Mouse (Mus musculus) hindbrain, embryonic 12.5 days (tissue): ENCODE data around the gene Fibp. TPM values are rescaled to one million over a fixed set of nuclear protein-coding genes. Genes with fewer than 3 reads are reported as not detected.
A peak's percentile ranks its signal among the peaks of the same experiment; 100 is the strongest.

Source experiments
- ATAC-seq: fragments of 200-750 bp; cut with Nextera tagmentation; 2 replicates; pipeline ENCODE4 v1.8.0; 2017; ENCODE audit warnings: moderate TSS enrichment; ENCODE audit not compliant: low FRiP score
- H3K27ac ChIP-seq: fragments of 300-500 bp; sonication (generic); 2 replicates; pipeline ENCODE4 v1.5.1; 2016; ENCODE audit warnings: mild to moderate bottlenecking
- H3K27me3 ChIP-seq: fragments of 300-500 bp; sonication (generic); 2 replicates; pipeline ENCODE4 v1.6.1; 2016; ENCODE audit warnings: mild to moderate bottlenecking
- H3K36me3 ChIP-seq: fragments of 300-500 bp; sonication (generic); 2 replicates; pipeline ENCODE4 v1.6.1; 2016; ENCODE audit warnings: mild to moderate bottlenecking
- H3K4me1 ChIP-seq: fragments of 300-500 bp; sonication (generic); 2 replicates; pipeline ENCODE4 v1.6.1; 2016
- H3K4me2 ChIP-seq: fragments of 300-500 bp; sonication (generic); replicated peaks from 2 replicates; pipeline ENCODE4 v1.6.1; 2016; ENCODE audit warnings: mild to moderate bottlenecking
- H3K4me3 ChIP-seq: fragments of 300-500 bp; sonication (generic); 2 replicates; pipeline ENCODE4 v1.5.1; 2016; ENCODE audit warnings: mild to moderate bottlenecking
- H3K9ac ChIP-seq: fragments of 300-500 bp; sonication (generic); 2 replicates; pipeline ENCODE4 v1.6.1; 2016; ENCODE audit warnings: mild to moderate bottlenecking, moderate library complexity
- H3K9me3 ChIP-seq: fragments of 300-500 bp; sonication (generic); replicated peaks from 2 replicates; pipeline ENCODE4 v1.6.1; 2016; ENCODE audit warnings: mild to moderate bottlenecking
- WGBS: fragments of 180-500 bp; shearing (Covaris S2); methylation state at CpG from one replicate; pipeline ENCODE4 v1.1.7; 2016; 5-methylcytosine and 5-hydroxymethylcytosine counted together
- polyA plus RNA-seq: library from polyadenylated mRNA; unstranded; fragments of >200 nt; fragmentation: Nextera tagmentation; extraction: Ambion mirVana; gene quantifications from 2 replicates; pipeline ENCODE4 v1.2.1, GENCODE M21; 2016

Gene Fibp
- polyA plus RNA-seq, 1 experiment from 2014 or later: 144 TPM

DNA sequence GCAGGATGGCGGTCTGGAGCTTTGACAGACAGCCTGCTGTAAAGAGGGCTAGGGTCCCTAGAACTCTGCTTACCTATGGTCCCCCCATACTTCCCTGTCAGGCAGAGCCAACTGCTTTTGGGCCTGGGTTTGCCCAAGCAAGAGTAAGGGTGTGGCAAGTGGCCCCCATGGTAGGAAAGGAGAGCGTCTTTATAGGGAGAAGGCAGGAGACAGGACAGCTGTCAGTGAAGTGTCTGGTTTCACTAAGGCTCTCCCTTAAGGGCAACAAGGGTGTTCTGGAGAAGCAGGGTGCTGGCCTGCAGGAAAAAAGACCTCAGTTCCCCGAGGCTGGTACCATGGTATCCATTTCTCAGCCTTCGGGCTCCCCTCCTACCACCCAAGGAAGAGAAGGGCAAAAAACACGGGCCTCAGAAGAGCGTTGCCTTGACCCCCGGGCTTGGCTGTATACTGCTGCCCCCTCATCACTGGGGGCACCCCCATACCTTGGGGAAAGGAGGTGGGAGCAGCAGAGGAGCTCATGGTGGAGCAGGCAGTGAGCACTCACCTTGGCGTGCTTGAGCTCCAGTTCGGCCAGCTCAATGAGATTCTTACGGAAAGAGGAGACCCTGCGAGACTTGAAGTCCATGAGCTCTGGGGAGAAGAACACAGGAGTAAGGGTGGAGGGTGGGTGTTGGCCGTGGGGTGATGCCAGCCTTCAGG lies 35.1 kb downstream of the Fibp start:
- peaks cover 62% of the 10 kb centered on the region for H3K36me3 ChIP-seq
- H3K9me3 ChIP-seq: no peaks in the 10 kb centered on the region
- H3K9ac ChIP-seq: no peak overlapping the region
- no peaks in the 10 kb centered on the region for H3K27me3 ChIP-seq
- no peak overlapping the region for H3K27ac ChIP-seq
- no peak for ATAC-seq
- WGBS: 86% methylated on average over 12 of the region's 12 CpGs
- H3K4me3 ChIP-seq: no peak overlapping the region
- no peak overlapping the region for H3K4me2 ChIP-seq
- peaks cover 13% of the 10 kb centered on the region for H3K4me1 ChIP-seq

DNA sequence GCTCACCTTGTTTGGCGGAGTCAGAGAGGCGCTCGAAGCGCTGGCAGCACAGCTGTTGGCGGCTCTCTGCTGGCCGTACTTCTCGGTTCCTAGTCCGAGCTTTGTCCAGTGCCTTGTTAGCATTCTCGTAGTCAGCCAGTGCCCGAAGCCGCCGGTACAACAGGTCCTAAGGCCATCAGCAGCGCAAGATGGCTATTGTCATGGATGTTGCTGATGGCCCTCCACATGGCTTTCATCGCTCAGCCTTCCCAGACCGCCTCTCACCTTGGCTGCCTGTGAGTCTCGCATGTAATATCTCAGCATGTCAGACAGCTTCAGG lies 35.6 kb downstream of the Fibp start:
- no peak overlapping the region for H3K27ac ChIP-seq

DNA sequence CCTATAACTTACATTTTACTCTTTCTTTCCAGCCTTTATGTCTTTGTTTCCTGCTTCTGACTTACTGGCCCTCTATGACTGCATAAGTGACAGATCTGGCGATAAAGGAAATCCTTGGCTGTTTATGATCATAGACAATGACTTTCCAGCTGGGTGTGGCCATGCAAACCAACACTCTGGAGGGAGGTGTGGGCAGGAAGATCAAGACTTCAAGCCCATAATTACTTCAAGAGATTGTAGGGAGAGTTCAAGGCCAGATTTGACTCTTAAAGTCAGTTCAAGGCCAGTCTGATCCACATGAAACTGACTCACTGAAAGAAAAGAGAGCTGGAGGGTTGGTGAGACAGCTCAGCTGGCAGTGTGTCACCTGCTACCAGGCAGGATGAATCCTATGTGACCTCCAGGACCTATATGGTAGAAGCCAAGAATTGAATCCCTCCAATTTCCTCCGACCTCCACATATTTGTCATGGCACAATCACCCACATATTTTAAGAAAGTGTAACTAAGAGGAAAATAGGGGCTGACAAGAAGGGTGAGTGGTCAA lies 40.0 kb downstream of the Fibp start:
- Histone ChIP-seq H3K9me3 (no peaks in the 10 kb centered on the region), H3K27me3 (0 out of 2 replicates have a peak, but pooled peaks cover 4% of the 10 kb centered on the region)
- WGBS: 92% methylated on average over 2 of the region's 2 CpGs

More for the DNA sequence above, 35.6 kb downstream of the Fibp start:
- Histone ChIP-seq H3K4me2 (no peak overlapping the region), H3K4me3 (no peak overlapping the region), H3K9ac (no peak overlapping the region), H3K4me1 (peaks cover 13% of the 10 kb centered on the region), H3K9me3 (no peaks in the 10 kb centered on the region), H3K36me3 (peaks cover 62% of the 10 kb centered on the region), H3K27me3 (no peaks in the 10 kb centered on the region)
- 83% methylated on average over 16 of the region's 16 CpGs for WGBS
- ATAC-seq: no peak

DNA sequence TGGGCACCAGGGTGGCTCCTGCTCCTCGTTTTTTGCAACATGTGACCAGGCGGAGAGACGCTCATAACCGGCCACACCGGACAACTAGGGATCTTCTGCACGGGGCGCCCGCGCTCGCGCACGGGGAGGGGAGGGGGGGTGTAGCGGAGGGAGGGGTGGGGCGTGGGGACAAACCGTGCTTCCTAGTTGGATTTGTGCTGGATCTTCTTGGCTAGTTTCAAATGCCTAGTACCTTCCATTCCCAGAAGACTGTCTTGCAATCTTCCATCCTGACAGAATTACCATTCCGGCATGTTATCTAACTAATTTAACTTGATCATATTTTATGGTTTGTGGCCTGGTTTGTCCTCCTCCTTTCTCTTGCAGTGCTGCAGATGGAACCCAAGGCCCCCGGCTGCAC lies 43.3 kb downstream of the Fibp start, which contains the start of gene 1700020D05Rik:
TSS of gene 1700020D05Rik (minus strand) at position 101 of the 400 bp plus-strand sequence.
- no peak for ATAC-seq
- Histone ChIP-seq H3K27me3 (0 out of 2 replicates have a peak, but pooled peaks cover 4% of the 10 kb centered on the region), H3K9me3 (no peaks in the 10 kb centered on the region), H3K4me1 (no peaks in the 10 kb centered on the region), H3K9ac (no peak within 1 kb of the TSS), H3K36me3 (peaks cover 7% of the 10 kb centered on the region; the same call in 1 of the 2 replicates), H3K4me2 (no peak within 1 kb of the TSS), H3K4me3 (no peak within 1 kb of the TSS), H3K27ac (no peak within 1 kb of the TSS)
- WGBS: 57% methylated on average over 17 of the region's 17 CpGs

More for the DNA sequence above, 40.0 kb downstream of the Fibp start:
- Histone ChIP-seq H3K9ac (no peak overlapping the region), H3K36me3 (peaks cover 36% of the 10 kb centered on the region), H3K4me3 (no peak overlapping the region), H3K4me2 (no peak overlapping the region), H3K4me1 (no peaks in the 10 kb centered on the region), H3K27ac (no peak overlapping the region)
- ATAC-seq: no peak

- peaks cover 20% of the 10 kb centered on the region for H3K4me1 ChIP-seq
- no peaks in the 10 kb centered on the region for H3K9me3 ChIP-seq
- peak; percentile 99 for ATAC-seq
- peak within 1 kb of the TSS; percentile 48 for H3K4me3 ChIP-seq
- WGBS: 2% methylated on average over 46 of the region's 47 CpGs
- H3K36me3 ChIP-seq: no peaks in the 10 kb centered on the region
- H3K27me3 ChIP-seq: no peaks in the 10 kb centered on the region
- H3K27ac ChIP-seq: peak within 1 kb of the TSS; percentile 77
- peak within 1 kb of the TSS; percentile 71 for H3K4me2 ChIP-seq
- H3K9ac ChIP-seq: peak within 1 kb of the TSS; percentile 67
These were observed 49.9 kb downstream of the Fibp start, which contains the start of gene Snx32 for GRCm38 (mm10) chr19:5510031-5511026. TSS of gene Snx32 (minus strand) at chr19:5510538.

DNA sequence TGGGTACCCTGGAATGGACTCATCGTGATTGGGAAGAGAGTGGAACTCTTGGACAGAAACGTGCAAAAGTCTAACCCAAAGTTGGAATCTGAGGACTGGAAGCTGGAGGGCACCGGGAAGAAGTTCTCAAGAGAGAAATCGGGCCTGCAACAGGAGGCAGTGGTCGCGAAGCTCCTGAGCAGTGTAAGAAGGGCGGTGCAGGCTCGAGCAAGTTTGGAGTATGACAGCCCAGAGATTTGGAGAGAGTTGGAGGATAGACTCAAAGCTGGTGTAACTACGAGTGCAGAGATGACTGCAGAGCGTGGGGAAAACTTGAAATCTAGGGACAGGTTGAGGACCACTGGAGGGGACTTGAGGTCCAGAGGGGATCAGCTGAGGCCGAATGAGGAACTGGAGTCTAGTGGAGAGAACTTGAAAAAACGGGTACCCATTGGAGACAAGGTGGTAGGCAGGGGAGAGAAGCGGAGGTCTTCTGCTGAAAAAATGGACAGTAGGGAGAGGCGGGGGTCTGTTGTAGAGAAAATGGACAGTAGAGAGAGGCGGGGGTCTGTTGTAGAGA lies 50.7 kb downstream of the Fibp start:
- H3K4me2 ChIP-seq: peak overlapping the region; percentile 71
- H3K36me3 ChIP-seq: no peaks in the 10 kb centered on the region
- H3K4me1 ChIP-seq: peaks cover 20% of the 10 kb centered on the region
- H3K27me3 ChIP-seq: no peaks in the 10 kb centered on the region
- WGBS: 49% methylated on average over 14 of the region's 15 CpGs
- H3K9me3 ChIP-seq: no peaks in the 10 kb centered on the region
- peak overlapping the region; percentile 48 for H3K4me3 ChIP-seq
- H3K27ac ChIP-seq: no peak overlapping the region
- H3K9ac ChIP-seq: peak overlapping the region; percentile 67
- ATAC-seq: no peak

GRCm38 (mm10) chr19:5512091-5513004 lies 51.9 kb downstream of the Fibp start:
- no peaks in the 10 kb centered on the region for H3K9me3 ChIP-seq
- no peak for ATAC-seq
- H3K36me3 ChIP-seq: no peaks in the 10 kb centered on the region
- H3K27me3 ChIP-seq: no peaks in the 10 kb centered on the region
- no peak overlapping the region for H3K9ac ChIP-seq
- H3K4me3 ChIP-seq: no peak overlapping the region
- no peak overlapping the region for H3K27ac ChIP-seq
- no peak overlapping the region for H3K4me2 ChIP-seq
- H3K4me1 ChIP-seq: peaks cover 20% of the 10 kb centered on the region
- WGBS: 84% methylated on average over 12 of the region's 12 CpGs

DNA sequence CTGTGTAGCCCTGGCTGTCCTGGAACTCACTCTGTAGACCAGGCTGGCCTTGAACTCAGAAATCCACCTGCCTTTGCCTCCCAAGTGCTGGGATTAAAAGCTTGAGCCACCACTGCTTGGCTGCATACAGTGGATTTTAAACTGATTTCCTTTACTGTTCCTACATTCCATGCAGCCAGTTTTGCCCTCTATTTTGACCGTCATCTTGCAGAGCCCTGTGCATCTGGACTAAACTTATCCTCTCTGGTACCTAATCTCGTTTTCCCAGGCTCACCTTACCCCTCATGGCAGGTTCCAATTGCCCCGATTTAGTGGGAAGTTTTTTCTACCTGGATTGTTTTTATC lies 52.6 kb downstream of the Fibp start:
- H3K4me3 ChIP-seq: no peak overlapping the region
- no peak overlapping the region for H3K27ac ChIP-seq
- H3K27me3 ChIP-seq: no peaks in the 10 kb centered on the region
- no peak overlapping the region for H3K4me2 ChIP-seq
- H3K36me3 ChIP-seq: no peaks in the 10 kb centered on the region
- H3K4me1 ChIP-seq: peaks cover 20% of the 10 kb centered on the region
- ATAC-seq: no peak
- no peak overlapping the region for H3K9ac ChIP-seq
- no peaks in the 10 kb centered on the region for H3K9me3 ChIP-seq
- WGBS: 86% methylated on average over 3 of the region's 3 CpGs

Other genes starting within 250 kb of the Fibp start
- 36.6 and 38.8 TPM in 2 replicates for gene Pacs1, start 187.5 kb upstream of the Fibp start, polyA plus RNA-seq
- 363 and 385 TPM in 2 replicates for gene Sf3b2, start 165.2 kb upstream of the Fibp start, polyA plus RNA-seq
- 22.6 and 27.6 TPM in 2 replicates for gene Gal3st3, start 162.3 kb upstream of the Fibp start, polyA plus RNA-seq
- not detected in 2 replicates for gene Catsper1, start 124.9 kb upstream of the Fibp start, polyA plus RNA-seq
- gene Cst6, start 111.0 kb upstream of the Fibp start, polyA plus RNA-seq: 3.0 and 3.6 TPM in 2 replicates
- 61.2 and 67.0 TPM in 2 replicates for gene Eif1ad, start 93.9 kb upstream of the Fibp start, polyA plus RNA-seq
- 309 and 324 TPM in 2 replicates for gene Banf1, start 93.4 kb upstream of the Fibp start, polyA plus RNA-seq
- 106 and 111 TPM in 2 replicates for gene Sart1, start 71.9 kb upstream of the Fibp start, polyA plus RNA-seq
- gene Tsga10ip, start 58.1 kb upstream of the Fibp start, polyA plus RNA-seq: 0.86 and 0.98 TPM in 2 replicates
- 276 and 280 TPM in 2 replicates for gene Drap1, start 35.6 kb upstream of the Fibp start, polyA plus RNA-seq
- 59.0 and 59.6 TPM in 2 replicates for gene AI837181, start 35.5 kb upstream of the Fibp start, polyA plus RNA-seq
- gene Fosl1, start 13.1 kb upstream of the Fibp start, polyA plus RNA-seq: not detected in 2 replicates
- gene Ccdc85b, start 2.7 kb upstream of the Fibp start, polyA plus RNA-seq: 10.7 and 11.0 TPM in 2 replicates
- gene Ctsw, start 7.9 kb downstream of the Fibp start, polyA plus RNA-seq: 3.7 and 4.3 TPM in 2 replicates
- 75.3 and 81.0 TPM in 2 replicates for gene Efemp2, start 13.3 kb downstream of the Fibp start, polyA plus RNA-seq
- gene Mus81, start 27.8 kb downstream of the Fibp start, polyA plus RNA-seq: 43.3 and 45.4 TPM in 2 replicates
- gene Cfl1, start 29.8 kb downstream of the Fibp start, polyA plus RNA-seq: 3,169 and 3,299 TPM in 2 replicates
- 0.23 and 0.56 TPM in 2 replicates for gene 1700020D05Rik, start 43.2 kb downstream of the Fibp start, polyA plus RNA-seq
- 38.3 and 42.2 TPM in 2 replicates for gene Snx32, start 49.9 kb downstream of the Fibp start, polyA plus RNA-seq
- 0.18 and 0.19 TPM in 2 replicates for gene Ovol1, start 100.0 kb downstream of the Fibp start, polyA plus RNA-seq
- gene Ap5b1, start 107.4 kb downstream of the Fibp start, polyA plus RNA-seq: 2.6 and 3.2 TPM in 2 replicates
- gene Rnaseh2c, start 141.3 kb downstream of the Fibp start, polyA plus RNA-seq: 114 and 126 TPM in 2 replicates
- gene Kat5, start 149.6 kb downstream of the Fibp start, polyA plus RNA-seq: 73.2 and 76.5 TPM in 2 replicates
- 38.4 and 41.5 TPM in 2 replicates for gene Rela, start 176.9 kb downstream of the Fibp start, polyA plus RNA-seq
- gene Sipa1, start 203.1 kb downstream of the Fibp start, polyA plus RNA-seq: 22.4 and 25.4 TPM in 2 replicates
- 21.5 and 23.3 TPM in 2 replicates for gene Map3k11, start 228.1 kb downstream of the Fibp start, polyA plus RNA-seq
- 34.6 and 35.0 TPM in 2 replicates for gene Pcnx3, start 228.3 kb downstream of the Fibp start, polyA plus RNA-seq
- not detected in 2 replicates for gene Kcnk7, start 243.8 kb downstream of the Fibp start, polyA plus RNA-seq